Mouse (Mus musculus) hindbrain, postnatal 0 days (tissue): ENCODE data around the gene Cmss1. TPM values are rescaled to one million over a fixed set of nuclear protein-coding genes. Genes with fewer than 3 reads are reported as not detected.

Experiments used
- ATAC-seq: fragments of 200-750 bp; cut with Nextera tagmentation; 2 replicates; pipeline ENCODE4 v1.8.0; 2017; ENCODE audit warnings: mild to moderate bottlenecking, moderate TSS enrichment, moderate library complexity
- DNase-seq: peaks from one replicate; pipeline ENCODE4 v3.0.0-alpha.2; 2015; ENCODE audit warnings: low spot score
- H3K27ac ChIP-seq: fragments of 300-500 bp; sonication (generic); 2 replicates; pipeline ENCODE4 v1.5.1; 2014; ENCODE audit warnings: mild to moderate bottlenecking
- H3K27me3 ChIP-seq: fragments of 300-500 bp; sonication (generic); 2 replicates; pipeline ENCODE4 v1.6.1; 2014; ENCODE audit warnings: low read length, mixed read lengths; ENCODE audit not compliant: insufficient read depth
- H3K36me3 ChIP-seq: fragments of 300-500 bp; sonication (generic); 2 replicates; pipeline ENCODE4 v1.6.1; 2014; ENCODE audit warnings: low read length, mixed read lengths; ENCODE audit not compliant: insufficient read depth
- H3K4me1 ChIP-seq: fragments of 300-500 bp; sonication (generic); 2 replicates; pipeline ENCODE4 v1.6.1; 2014; ENCODE audit warnings: antibody characterized with exemption, low read length, mixed read lengths; ENCODE audit not compliant: insufficient read depth
- H3K4me2 ChIP-seq: fragments of 300-500 bp; sonication (generic); 2 replicates; pipeline ENCODE4 v1.6.1; 2014; ENCODE audit warnings: low read depth, mild to moderate bottlenecking, low read length, moderate library complexity, mixed read lengths
- H3K4me3 ChIP-seq: fragments of 300-500 bp; sonication (generic); 2 replicates; pipeline ENCODE4 v1.5.1; 2014; ENCODE audit warnings: low read length
- H3K9ac ChIP-seq: fragments of 300-500 bp; sonication (generic); replicated peaks from 2 replicates; pipeline ENCODE4 v1.6.1; 2014; ENCODE audit warnings: mild to moderate bottlenecking, low read length, moderate library complexity, mixed read lengths
- H3K9me3 ChIP-seq: fragments of 300-500 bp; sonication (generic); 2 replicates; pipeline ENCODE4 v1.6.1; 2016; ENCODE audit warnings: low read length, mixed read lengths
- CTCF ChIP-seq: IDR thresholded peaks from 2 replicates; pipeline ENCODE4 v1.5.1; 2016; ENCODE audit warnings: antibody characterized with exemption, control low read depth, low read depth
- WGBS: fragments of 180-500 bp; shearing (Covaris S2); extraction: QIAGEN DNeasy Blood & Tissue Kit; methylation state at CpG from one replicate; pipeline ENCODE4 v1.1.7; 2014; 5-methylcytosine and 5-hydroxymethylcytosine counted together
- polyA plus RNA-seq: library from polyadenylated mRNA; unstranded; fragments of >200 nt; fragmentation: Nextera tagmentation; extraction: Ambion mirVana; gene quantifications from 2 replicates; pipeline ENCODE4 v1.2.1, GENCODE M21; 2015
- total RNA-seq: library from RNA; depleted of rRNA; stranded (reverse); fragments of >200 nt; gene quantifications from 2 replicates; pipeline ENCODE4 v1.2.3, GENCODE M21; 2014

Gene Cmss1
- total and polyA plus RNA-seq, 2 experiments from 2014 or later: 8.6 to 42.5 TPM

GRCm38 (mm10) chr16:57295216-57295934 is 311.3 kb downstream of the Cmss1 start:
- Histone ChIP-seq H3K9ac (no peak overlapping the region), H3K36me3 (no peaks in the 10 kb centered on the region), H3K4me1 (no peaks in the 10 kb centered on the region), H3K4me3 (no peak overlapping the region), H3K27ac (no peak overlapping the region), H3K27me3 (no peaks in the 10 kb centered on the region), H3K4me2 (no peak overlapping the region), H3K9me3 (no peaks in the 10 kb centered on the region)
- TF ChIP-seq CTCF: no peak
- DNase-seq (no peak), ATAC-seq (no peak)
- 89% methylated on average over 10 of the region's 10 CpGs for WGBS

DNA sequence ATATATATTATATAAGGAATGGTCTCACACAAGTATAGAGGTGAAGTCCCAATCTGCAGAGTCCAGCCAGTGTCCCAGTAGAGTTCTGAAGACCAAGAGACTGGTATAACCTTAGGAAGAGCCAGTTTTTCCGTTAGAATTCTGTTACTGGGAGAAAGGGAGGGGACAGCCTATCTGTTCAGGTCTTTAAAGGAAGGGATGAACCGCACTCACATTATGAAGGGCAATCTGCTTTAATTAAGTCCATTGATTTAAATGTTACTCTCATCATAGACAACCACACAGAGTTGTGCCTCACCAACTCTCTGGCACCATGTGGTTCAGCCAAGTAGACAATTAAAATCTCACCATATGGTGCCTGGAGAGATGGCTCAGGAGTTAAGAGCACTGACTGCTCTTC is 313.9 kb downstream of the Cmss1 start, which contains the start of gene Tmem30c:
Tmem30c (minus strand) TSS at position 101 of the 400 bp plus-strand sequence.
- DNase-seq: no peak
- ATAC-seq: no peak
- 68% methylated on average over 2 of the region's 2 CpGs for WGBS
- H3K4me3 ChIP-seq: no peak within 1 kb of the TSS
- H3K36me3 ChIP-seq: no peaks in the 10 kb centered on the region
- no peak for TF ChIP-seq CTCF
- H3K4me2 ChIP-seq: no peak within 1 kb of the TSS
- no peaks in the 10 kb centered on the region for H3K4me1 ChIP-seq
- H3K9ac ChIP-seq: no peak within 1 kb of the TSS
- no peaks in the 10 kb centered on the region for H3K9me3 ChIP-seq
- no peaks in the 10 kb centered on the region for H3K27me3 ChIP-seq
- no peak within 1 kb of the TSS for H3K27ac ChIP-seq

DNA sequence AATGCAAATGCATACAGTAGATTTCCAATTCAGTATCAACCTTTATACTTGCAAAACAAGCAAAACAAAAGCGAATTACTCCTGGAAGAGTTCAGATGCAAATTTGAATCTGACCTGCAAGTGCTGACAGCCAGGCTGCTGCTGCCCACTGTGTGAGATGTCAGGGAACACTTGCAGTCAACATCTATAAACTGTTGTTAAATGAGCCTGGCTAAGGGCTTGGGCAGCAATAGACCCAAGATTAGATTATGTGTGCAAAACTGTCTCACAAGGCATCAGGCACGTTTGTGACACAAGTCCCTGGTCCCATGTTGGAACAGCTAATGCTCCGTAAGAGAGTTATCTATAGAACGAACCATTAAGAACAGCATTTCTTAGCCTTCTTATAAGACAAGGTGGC is 314.4 kb downstream of the Cmss1 start:
- Histone ChIP-seq H3K36me3 (no peaks in the 10 kb centered on the region), H3K27ac (no peak overlapping the region), H3K9ac (no peak overlapping the region), H3K4me1 (no peaks in the 10 kb centered on the region), H3K4me2 (no peak overlapping the region), H3K9me3 (no peaks in the 10 kb centered on the region), H3K27me3 (no peaks in the 10 kb centered on the region), H3K4me3 (no peak overlapping the region)
- TF ChIP-seq CTCF: no peak
- ATAC-seq (no peak), DNase-seq (no peak)
- WGBS: 62% methylated on average over 4 of the region's 4 CpGs

DNA sequence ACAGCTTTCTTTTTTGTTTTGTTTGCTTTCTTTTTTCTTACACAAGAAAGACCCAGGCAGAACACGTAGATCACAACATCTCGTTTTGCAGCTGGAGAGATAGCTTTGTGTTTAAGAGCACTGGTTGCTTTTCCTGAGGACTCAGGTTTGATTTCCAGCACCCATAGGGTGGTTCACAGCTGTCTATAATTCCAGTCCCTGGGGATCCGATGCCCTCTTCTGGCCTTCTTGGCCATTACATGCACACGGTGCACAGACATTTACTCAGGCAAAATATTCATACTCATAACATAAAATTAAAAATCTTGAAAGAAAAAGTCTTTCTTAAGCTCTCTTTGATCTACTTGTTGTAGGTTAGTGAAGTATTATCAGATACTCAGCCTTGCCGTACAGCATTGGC is 315.0 kb downstream of the Cmss1 start:
- H3K4me1 ChIP-seq: no peaks in the 10 kb centered on the region
- H3K4me2 ChIP-seq: no peak overlapping the region
- 92% methylated on average over 5 of the region's 5 CpGs for WGBS
- no peak for TF ChIP-seq CTCF
- no peaks in the 10 kb centered on the region for H3K27me3 ChIP-seq
- H3K9me3 ChIP-seq: no peaks in the 10 kb centered on the region
- H3K9ac ChIP-seq: no peak overlapping the region
- ATAC-seq: no peak
- no peak overlapping the region for H3K27ac ChIP-seq
- no peak overlapping the region for H3K4me3 ChIP-seq
- no peaks in the 10 kb centered on the region for H3K36me3 ChIP-seq
- DNase-seq: no peak

- Histone ChIP-seq H3K4me1 (no peaks in the 10 kb centered on the region), H3K27ac (no peak overlapping the region), H3K9ac (no peak overlapping the region), H3K4me2 (no peak overlapping the region), H3K27me3 (no peaks in the 10 kb centered on the region), H3K4me3 (no peak overlapping the region), H3K36me3 (no peaks in the 10 kb centered on the region), H3K9me3 (no peaks in the 10 kb centered on the region)
- 76% methylated on average over 8 of the region's 8 CpGs for WGBS
- TF ChIP-seq CTCF: no peak
- DNase-seq: no peak
- ATAC-seq: no peak
These were observed 325.2 kb downstream of the Cmss1 start for GRCm38 (mm10) chr16:57281417-57281816.

DNA sequence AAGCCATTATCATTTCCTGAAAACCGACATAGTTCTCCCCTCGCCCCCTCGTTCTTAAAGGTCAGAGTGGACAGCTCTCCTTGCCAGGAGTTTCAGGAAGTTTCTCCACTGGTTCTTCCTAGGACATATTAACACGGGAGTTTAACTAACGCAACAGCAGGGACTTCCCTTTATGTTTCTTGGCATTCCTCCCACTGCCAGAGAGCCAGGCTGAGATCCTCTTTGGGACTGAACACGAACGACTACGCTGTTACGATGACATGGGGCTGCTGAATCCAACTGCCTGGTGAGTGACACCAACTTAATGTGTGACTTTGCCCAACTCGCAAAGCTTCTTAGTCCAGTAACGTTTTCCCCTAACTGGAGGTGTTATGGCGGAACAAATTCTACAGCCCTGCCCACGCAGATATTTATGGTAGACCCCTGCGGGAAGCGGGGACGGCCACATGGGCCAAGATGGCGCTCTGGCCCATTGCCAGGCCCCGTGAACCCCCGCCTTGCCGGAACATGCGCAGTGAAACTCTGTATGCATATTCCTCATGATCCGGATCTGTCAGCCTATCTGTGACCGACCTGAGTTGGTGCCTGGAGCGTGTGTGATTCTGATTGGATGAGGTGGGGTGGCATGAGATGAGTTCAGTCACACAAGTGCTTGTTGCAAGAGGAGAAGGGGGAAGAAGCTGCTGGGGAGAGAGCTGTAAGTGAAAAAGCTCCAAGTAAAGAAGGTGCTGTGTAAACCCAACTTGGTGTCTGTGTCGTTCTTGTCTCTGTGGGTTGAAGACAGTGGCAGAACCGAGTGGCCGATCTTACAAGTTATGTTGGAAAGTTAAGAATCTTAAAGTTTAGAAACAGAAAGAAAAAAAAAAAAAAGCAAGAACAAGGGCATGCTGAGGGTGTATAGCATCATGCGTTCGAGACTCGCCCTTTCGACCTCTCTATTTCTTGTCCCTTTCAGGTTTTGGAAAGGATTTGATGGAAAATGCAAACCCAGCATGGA is 326.1 kb downstream of the Cmss1 start:
- no peak for DNase-seq
- no peak overlapping the region for H3K4me2 ChIP-seq
- no peaks in the 10 kb centered on the region for H3K27me3 ChIP-seq
- H3K4me1 ChIP-seq: no peaks in the 10 kb centered on the region
- no peak overlapping the region for H3K4me3 ChIP-seq
- no peak overlapping the region for H3K27ac ChIP-seq
- no peak overlapping the region for H3K9ac ChIP-seq
- WGBS: 83% methylated on average over 31 of the region's 31 CpGs
- no peaks in the 10 kb centered on the region for H3K36me3 ChIP-seq
- TF ChIP-seq CTCF: no peak
- no peaks in the 10 kb centered on the region for H3K9me3 ChIP-seq
- no peak for ATAC-seq
